Mouse (Mus musculus) megakaryocyte progenitor cell, adult 5-6 weeks (primary cell): ENCODE data around the gene Rad51b. TPM values are rescaled to one million over a fixed set of nuclear protein-coding genes. Genes with fewer than 3 reads are reported as not detected.
"Not testable (repeated sequence)": the region's sequence is repeated elsewhere in the genome, so short reads cannot be mapped to it uniquely, and the experiment has no call there.

Experiments used
- ATAC-seq: replicated peaks from 2 replicates; pipeline ENCODE4 v1.8.0; 2016; ENCODE audit warnings: mild to moderate bottlenecking, moderate TSS enrichment, inconsistent platforms; ENCODE audit not compliant: poor library complexity
- total RNA-seq, 2 experiments: library from RNA; stranded (forward) in 1 of 2; stranded (reverse) in 1 of 2; fragments of 157-497, 149-512 nt in 1 of 2; fragments of 200-1000 nt in 1 of 2; gene quantifications; 2 replicates each; pipeline versions ENCODE4 v1.2.3 to v1.2.4; 2015 to 2017

The Rad51b gene
- total RNA-seq (2015): 15.7 and 19.5 TPM in 2 replicates
- 15.7 and 19.1 TPM in 2 replicates for total RNA-seq (2017)

GRCm38 (mm10) chr12:79297121-79297576 is at the start of gene Rad51b:
Gene Rad51b, plus strand, starts transcription at chr12:79297282.
- peak; percentile 80 for ATAC-seq

GRCm38 (mm10) chr12:79248110-79248509 is 49.0 kb upstream of the Rad51b start:
- ATAC-seq: no peak

- ATAC-seq: 0 out of 2 replicates have a peak, but pooled peaks have one; percentile 23
Observed at GRCm38 (mm10) chr12:79253294-79254053, 43.6 kb upstream of the Rad51b start.

- peak; percentile 83 for ATAC-seq
Observed at GRCm38 (mm10) chr12:79254975-79255374, 42.1 kb upstream of the Rad51b start.

GRCm38 (mm10) chr12:79260154-79260553 is 36.9 kb upstream of the Rad51b start:
- ATAC-seq: no peak

GRCm38 (mm10) chr12:79261035-79261434 is 36.0 kb upstream of the Rad51b start:
- 0 out of 2 replicates have a peak, but pooled peaks have one; percentile 34 for ATAC-seq

- no peak for ATAC-seq
Observed at GRCm38 (mm10) chr12:79272604-79273003, 24.5 kb upstream of the Rad51b start.

GRCm38 (mm10) chr12:79279513-79280115 is 17.5 kb upstream of the Rad51b start:
- no peak for ATAC-seq

- ATAC-seq: no peak
Observed at GRCm38 (mm10) chr12:79282595-79282994, 14.5 kb upstream of the Rad51b start.

- no peak for ATAC-seq
Observed at GRCm38 (mm10) chr12:79292874-79293273, 4.2 kb upstream of the Rad51b start.

GRCm38 (mm10) chr12:79296126-79296816 is 811 bp upstream of the Rad51b start, which contains the start of gene Zfyve26:
Gene Zfyve26, minus strand, starts transcription at chr12:79296304.
- ATAC-seq: peak; percentile 86

GRCm38 (mm10) chr12:79297884-79298636 is 978 bp downstream of the Rad51b start:
- peak; percentile 35 for ATAC-seq

GRCm38 (mm10) chr12:79301802-79302201 is 4.7 kb downstream of the Rad51b start:
- ATAC-seq: no peak

- ATAC-seq: 0 out of 2 replicates have a peak, but pooled peaks have one; percentile 39
Observed at GRCm38 (mm10) chr12:79305131-79305530, 8.0 kb downstream of the Rad51b start.

GRCm38 (mm10) chr12:79306013-79306412 is 8.9 kb downstream of the Rad51b start:
- no peak for ATAC-seq

- ATAC-seq: no peak
Observed at GRCm38 (mm10) chr12:79313721-79314120, 16.6 kb downstream of the Rad51b start.

- no peak for ATAC-seq
Observed at GRCm38 (mm10) chr12:79317339-79317738, 20.3 kb downstream of the Rad51b start.

- peak; percentile 97 for ATAC-seq
Observed at GRCm38 (mm10) chr12:79320895-79321294, 23.8 kb downstream of the Rad51b start.

- not testable (repeated sequence) for ATAC-seq
Observed at GRCm38 (mm10) chr12:79322539-79322938, 25.5 kb downstream of the Rad51b start.

GRCm38 (mm10) chr12:79326236-79326635 is 29.2 kb downstream of the Rad51b start:
- no peak for ATAC-seq

- ATAC-seq: no peak
Observed at GRCm38 (mm10) chr12:79326745-79327144, 29.7 kb downstream of the Rad51b start.
